Mouse (Mus musculus) gastrocnemius, adult 2 months (tissue): ENCODE data around the gene Trp73. TPM values are rescaled to one million over a fixed set of nuclear protein-coding genes. Genes with fewer than 3 reads are reported as not detected.

ENCODE experiments used
- DNase-seq: peaks from one replicate; pipeline ENCODE4 v3.0.0; 2022
- H3K27ac ChIP-seq: fragments of 200-600 bp; 2 replicates; pipeline ENCODE4 v1.8.1; 2022; ENCODE audit warnings: mild to moderate bottlenecking
- H3K4me3 ChIP-seq: fragments of 200-600 bp; 2 replicates; pipeline ENCODE4 v1.8.1; 2022; ENCODE audit warnings: mild to moderate bottlenecking, moderate library complexity
- CTCF ChIP-seq: fragments of 200-600 bp; IDR thresholded peaks from 2 replicates; pipeline ENCODE4 v1.8.1; 2022; ENCODE audit warnings: antibody characterized with exemption, mild to moderate bottlenecking, moderate library complexity
- intact Hi-C: fragments of 180-260 bp; cut with DNase I; formaldehyde crosslinking; loops from one replicate; pipeline ENCODE4 v1.15.1; 2025
- total RNA-seq, 2 experiments: library from RNA; stranded (reverse); gene quantifications; 2 replicates each; pipeline ENCODE4 v1.2.3; 2021

Trp73 gene
- total RNA-seq, 2 experiments from 2014 or later, result not detected

- TF ChIP-seq CTCF, result no peak
- no peak within 1 kb of the TSS for H3K27ac ChIP-seq
- no peak for DNase-seq
- intact Hi-C loops, result no loop called here
- H3K4me3 ChIP-seq, result no peak within 1 kb of the TSS
Measured at GRCm38 (mm10) chr4:154042577-154042976, 97.4 kb downstream of the Trp73 start, which contains the start of gene Ccdc27. TSS of gene Ccdc27 (minus strand) at chr4:154042677.

- no peak overlapping the region for H3K4me3 ChIP-seq
- DNase-seq, result peak; percentile 6
- intact Hi-C loops, result no loop called here
- no peak for TF ChIP-seq CTCF
- H3K27ac ChIP-seq, result no peak overlapping the region
Measured at GRCm38 (mm10) chr4:154037123-154037522, 102.9 kb downstream of the Trp73 start.

- intact Hi-C loops, result no loop called here
- Histone ChIP-seq H3K4me3 (no peak overlapping the region), H3K27ac (no peak overlapping the region)
- TF ChIP-seq CTCF, result peak; percentile 42
- no peak for DNase-seq
Measured at GRCm38 (mm10) chr4:154028646-154029045, 111.4 kb downstream of the Trp73 start.

- no peak for DNase-seq
- H3K27ac ChIP-seq, result no peak overlapping the region
- H3K4me3 ChIP-seq, result no peak overlapping the region
- no peak for TF ChIP-seq CTCF
- intact Hi-C loops, result no loop called here
Measured at GRCm38 (mm10) chr4:154028066-154028465, 111.9 kb downstream of the Trp73 start.

- TF ChIP-seq CTCF, result no peak
- peak overlapping the region; percentile 72 for H3K4me3 ChIP-seq
- peak overlapping the region; percentile 62; the same call in 1 of the 2 replicates for H3K27ac ChIP-seq
- DNase-seq, result no peak
- intact Hi-C loops, result no loop called here
Measured at GRCm38 (mm10) chr4:154026441-154026761, 113.6 kb downstream of the Trp73 start.

GRCm38 (mm10) chr4:154025641-154026440 lies 114.2 kb downstream of the Trp73 start, which contains the start of gene Smim1:
TSS of gene Smim1 (minus strand) at chr4:154026230.
- intact Hi-C loops, result no loop called here
- peak; percentile 61 for TF ChIP-seq CTCF
- DNase-seq, result peak; percentile 79
- peak within 1 kb of the TSS; percentile 72 for H3K4me3 ChIP-seq
- peak within 1 kb of the TSS; percentile 62 for H3K27ac ChIP-seq

- no peak for TF ChIP-seq CTCF
- intact Hi-C loops, result no loop called here
- peak overlapping the region; percentile 72 for H3K4me3 ChIP-seq
- DNase-seq, result no peak
- peak overlapping the region; percentile 62 for H3K27ac ChIP-seq
Measured at GRCm38 (mm10) chr4:154024729-154025521, 115.1 kb downstream of the Trp73 start.

GRCm38 (mm10) chr4:154023754-154024601 lies 116.0 kb downstream of the Trp73 start:
- Histone ChIP-seq H3K27ac (0 out of 2 replicates have a peak overlapping the region, but pooled peaks have one; percentile 57), H3K4me3 (no peak overlapping the region)
- no peak for TF ChIP-seq CTCF
- no peak for DNase-seq
- intact Hi-C loops, result no loop called here

- peak overlapping the region; percentile 57 for H3K27ac ChIP-seq
Measured at GRCm38 (mm10) chr4:154022844-154023243, 117.2 kb downstream of the Trp73 start.

GRCm38 (mm10) chr4:154022407-154022806 lies 117.6 kb downstream of the Trp73 start:
- intact Hi-C loops, result no loop called here
- peak overlapping the region; percentile 57 for H3K27ac ChIP-seq
- DNase-seq, result peak; percentile 55
- no peak overlapping the region for H3K4me3 ChIP-seq
- TF ChIP-seq CTCF, result no peak

More at GRCm38 (mm10) chr4:154022844-154023243, 117.2 kb downstream of the Trp73 start:
- intact Hi-C loops, result no loop called here
- H3K4me3 ChIP-seq, result no peak overlapping the region
- TF ChIP-seq CTCF, result no peak
- DNase-seq, result no peak

GRCm38 (mm10) chr4:154021432-154021831 lies 118.6 kb downstream of the Trp73 start:
- Histone ChIP-seq H3K27ac (no peak overlapping the region), H3K4me3 (no peak overlapping the region)
- peak; percentile 38 for DNase-seq
- intact Hi-C loops, result no loop called here
- TF ChIP-seq CTCF, result no peak

GRCm38 (mm10) chr4:154019571-154019970 lies 120.4 kb downstream of the Trp73 start:
- H3K4me3 ChIP-seq, result no peak overlapping the region
- peak; percentile 60 for DNase-seq
- intact Hi-C loops, result no loop called here
- H3K27ac ChIP-seq, result no peak overlapping the region
- TF ChIP-seq CTCF, result peak; percentile 69
